12 mouse cellular contexts compared by ENCODE assay signal in genomic region chr5:102045177-102045576, GRCm38 (mm10). TPM values are rescaled to one million over a fixed set of nuclear protein-coding genes. Genes with fewer than 3 reads are reported as not detected.
DNase-seq lines count a peak whose midpoint lies in the region; ATAC-seq and TF ChIP-seq lines count a peak whose summit lies in the region.
"Had no signal": no experiment of that assay in that cellular context is flagged by ENCODE, and none has a peak within 500 bp of the region (broad histone marks: within the 10 kb centered on the region; RNA-seq: fewer than 3 reads in every experiment).

No protein-coding gene starts in this region.

- intact Hi-C loops in heart, adult 2 months (cut with DNase I) = no loop called here

- no peaks in the 10 kb centered on the region for H3K9me3 ChIP-seq in heart, embryonic 13.5 days
- no peaks in the 10 kb centered on the region for H3K9me3 ChIP-seq in liver, embryonic 11.5 days (ENCODE audit: control insufficient read depth, low read length)
- no peaks in the 10 kb centered on the region for H3K9me3 ChIP-seq in midbrain, embryonic 16.5 days (replicated peaks; ENCODE audit: control insufficient read depth, low read length, poor library complexity, severe bottlenecking)
- H3K9me3 ChIP-seq: forebrain, embryonic 12.5 days; hindbrain, embryonic 10.5 days had no signal

- no peak for DNase-seq in heart, adult 2 months
- peak; percentile 27 for DNase-seq in urinary bladder, postnatal 25 days (ENCODE audit: low spot score)
- DNase-seq in urinary bladder, postnatal 10 days (ENCODE audit: low spot score) = no peak
- no peak for DNase-seq in liver, embryonic 11.5 days (ENCODE audit: low spot score)
- DNase-seq in yolk sac, embryonic 10.5 days (ENCODE audit: low spot score) = peak; percentile 22
- no peak for DNase-seq in left cerebral cortex, adult 8-10 months (ENCODE audit: low spot score in 2 of 2)
- DNase-seq: cerebellum, adult 9-11 months had no signal

- peak overlapping the region; percentile 74 for H3K27ac ChIP-seq in heart, embryonic 13.5 days (replicated peaks)
- no peak overlapping the region for H3K27ac ChIP-seq in heart, adult 2 months
- peak overlapping the region; percentile 86 for H3K27ac ChIP-seq in liver, embryonic 11.5 days (ENCODE audit: low read depth, low read length)
- no peak overlapping the region for H3K27ac ChIP-seq in midbrain, embryonic 16.5 days (ENCODE audit: low read length)
- H3K27ac ChIP-seq: forebrain, embryonic 12.5 days; hindbrain, embryonic 10.5 days; macrophage had no signal

- no peak for TF ChIP-seq CTCF in heart, adult 2 months (IDR thresholded peaks at IDR 0.05)

- H3K9ac ChIP-seq in heart, embryonic 13.5 days = 0 out of 2 replicates have a peak overlapping the region, but pooled peaks have one; percentile 28
- H3K9ac ChIP-seq in heart, adult 2 months (ENCODE audit: low read depth, low read length) = no peak overlapping the region
- H3K9ac ChIP-seq in liver, embryonic 11.5 days (ENCODE audit: low read depth, low read length) = no peak overlapping the region; the same call in 1 of the 2 replicates
- H3K9ac ChIP-seq in midbrain, embryonic 16.5 days (ENCODE audit: low read depth, low read length) = no peak overlapping the region
- H3K9ac ChIP-seq: forebrain, embryonic 12.5 days had no signal

- WGBS in heart, embryonic 13.5 days = 18% methylated on average over 8 of the region's 8 CpGs
- 17% methylated on average over 8 of the region's 8 CpGs for whole genome bisulfite sequencing in heart, adult 2 months
- 27% methylated on average over 8 of the region's 8 CpGs for WGBS in liver, embryonic 11.5 days
- WGBS in midbrain, embryonic 16.5 days = 91% methylated on average over 8 of the region's 8 CpGs

- TF ChIP-seq POLR2A in heart, adult 2 months (IDR thresholded peaks at IDR 0.05; ENCODE audit: insufficient read depth, low read depth, low read length) = no peak

- H3K4me1 ChIP-seq in heart, embryonic 13.5 days = peaks cover 28% of the 10 kb centered on the region
- peaks cover 3% of the 10 kb centered on the region for H3K4me1 ChIP-seq in heart, adult 2 months (ENCODE audit: control insufficient read depth, insufficient read depth, low read length)
- peaks cover 22% of the 10 kb centered on the region for H3K4me1 ChIP-seq in liver, embryonic 11.5 days (replicated peaks; ENCODE audit: control insufficient read depth, insufficient read depth, low read length)
- no peaks in the 10 kb centered on the region for H3K4me1 ChIP-seq in midbrain, embryonic 16.5 days (ENCODE audit: control insufficient read depth, insufficient read depth, low read length)
- H3K4me1 ChIP-seq: forebrain, embryonic 12.5 days; hindbrain, embryonic 10.5 days had no signal

- TF ChIP-seq EP300 in heart, adult 2 months (IDR thresholded peaks at IDR 0.05; ENCODE audit: insufficient read depth, low read depth, low read length) = no peak

- peak overlapping the region; percentile 53 for H3K4me2 ChIP-seq in heart, embryonic 13.5 days
- peak overlapping the region; percentile 62 for H3K4me2 ChIP-seq in liver, embryonic 11.5 days
- H3K4me2 ChIP-seq in midbrain, embryonic 16.5 days (ENCODE audit: low read length) = no peak overlapping the region
- H3K4me2 ChIP-seq: forebrain, embryonic 12.5 days had no signal

- H3K36me3 ChIP-seq in heart, embryonic 13.5 days = peaks cover 25% of the 10 kb centered on the region
- peaks cover 4% of the 10 kb centered on the region for H3K36me3 ChIP-seq in heart, adult 2 months (ENCODE audit: control insufficient read depth, insufficient read depth, low read length)
- peaks cover 8% of the 10 kb centered on the region for H3K36me3 ChIP-seq in liver, embryonic 11.5 days (ENCODE audit: control insufficient read depth, insufficient read depth, low read length)
- peaks cover 7% of the 10 kb centered on the region; the same call in 1 of the 2 replicates for H3K36me3 ChIP-seq in midbrain, embryonic 16.5 days (ENCODE audit: control insufficient read depth, insufficient read depth, low read length)

- H3K4me3 ChIP-seq in heart, embryonic 13.5 days = no peak overlapping the region
- H3K4me3 ChIP-seq in heart, adult 2 months = no peak overlapping the region
- H3K4me3 ChIP-seq in liver, embryonic 11.5 days (ENCODE audit: low read depth, low read length) = no peak overlapping the region
- H3K4me3 ChIP-seq in midbrain, embryonic 16.5 days (ENCODE audit: low read depth, low read length) = no peak overlapping the region
- H3K4me3 ChIP-seq: forebrain, embryonic 12.5 days; hindbrain, embryonic 10.5 days had no signal

- H3K79me2 ChIP-seq in heart, adult 2 months (replicated peaks; ENCODE audit: control insufficient read depth, insufficient read depth, low read length) = peaks cover 4% of the 10 kb centered on the region

- no peaks in the 10 kb centered on the region for H3K27me3 ChIP-seq in heart, embryonic 13.5 days (replicated peaks)
- H3K27me3 ChIP-seq in heart, adult 2 months (ENCODE audit: control insufficient read depth, insufficient read depth, low read length) = no peaks in the 10 kb centered on the region
- H3K27me3 ChIP-seq in liver, embryonic 11.5 days (replicated peaks; ENCODE audit: control insufficient read depth, insufficient read depth, low read length) = no peaks in the 10 kb centered on the region
- H3K27me3 ChIP-seq in midbrain, embryonic 16.5 days (ENCODE audit: control insufficient read depth, insufficient read depth, low read depth, low read length) = no peaks in the 10 kb centered on the region
- H3K27me3 ChIP-seq: forebrain, embryonic 12.5 days had no signal

- ATAC-seq in heart, embryonic 13.5 days (ENCODE audit: extremely low read depth, insufficient number of reproducible peaks, low FRiP score, low TSS enrichment) = no peak
- ATAC-seq in liver, embryonic 11.5 days (replicated peaks; ENCODE audit: low FRiP score) = peak; percentile 95
- ATAC-seq in midbrain, embryonic 16.5 days = no peak

RNA-seq across cellular contexts. Expression of gene Wdfy3, which starts 24.5 kb away (rescaled TPM):
- 8.8 and 8.9 TPM in 2 replicates for polyA plus RNA-seq in heart, embryonic 13.5 days (2015; fragmentation: Nextera tagmentation; extraction: Ambion mirVana)
- total RNA-seq in heart, adult 2 months (2021) = 10 to 100 TPM; 29.0 to 29.3 TPM
- 11.6 and 13.9 TPM in 2 replicates for polyA plus RNA-seq in heart, adult 2 months (2012; rRNA removed)
- 10.4 and 12.7 TPM in 2 replicates for polyA plus RNA-seq in liver, embryonic 11.5 days (2014; fragmentation: Nextera tagmentation; extraction: Ambion mirVana)
- 27.0 and 31.1 TPM in 2 replicates for polyA plus RNA-seq in midbrain, embryonic 16.5 days (2015; fragmentation: Nextera tagmentation; extraction: Ambion mirVana)
- total RNA-seq in left cerebral cortex, adult 8-10 months (2022) = 100 to 1,000 TPM; 117 to 149 (median 125) TPM

Comparison
In these comparisons a context has a peak if more than half of its experiments do, and no peak if none do; other contexts are left out.
1. H3K27ac ChIP-seq: peak in heart, embryonic 13.5 days (single experiment) and liver, embryonic 11.5 days (single experiment); none in heart, adult 2 months (single experiment) and midbrain, embryonic 16.5 days (single experiment).
2. DNase-seq: peak in urinary bladder, postnatal 25 days (single experiment) and yolk sac, embryonic 10.5 days (single experiment); none in heart, adult 2 months (0 of 2), urinary bladder, postnatal 10 days (single experiment), liver, embryonic 11.5 days (single experiment) and left cerebral cortex, adult 8-10 months (0 of 2).